Mouse (Mus musculus): ENCODE measurements around the gene Ang4. TPM values are rescaled to one million over a fixed set of nuclear protein-coding genes. Genes with fewer than 3 reads are reported as not detected.

Ang4 gene
- polyA plus RNA-seq, 1 experiment from 2014 or later = not detected

- no peak overlapping the region for H3K4me2 ChIP-seq (replicated peaks; ENCODE audit: low read depth, low read length)
- no peaks in the 10 kb centered on the region for H3K4me1 ChIP-seq (ENCODE audit: control insufficient read depth, insufficient read depth, low read length)
- H3K9me3 ChIP-seq (ENCODE audit: control insufficient read depth, low read depth, low read length) = no peaks in the 10 kb centered on the region
- H3K36me3 ChIP-seq (ENCODE audit: control insufficient read depth, insufficient read depth, low read length) = no peaks in the 10 kb centered on the region
- H3K9ac ChIP-seq (replicated peaks; ENCODE audit: low read depth, low read length) = no peak overlapping the region
- no peak overlapping the region for H3K4me3 ChIP-seq (ENCODE audit: low read depth, low read length)
- H3K27ac ChIP-seq (ENCODE audit: low read length) = no peak overlapping the region
- ATAC-seq (ENCODE audit: insufficient number of reproducible peaks, insufficient read depth, low FRiP score, low read depth) = no peak
- WGBS = 63% methylated on average over 2 of the region's 2 CpGs
- H3K27me3 ChIP-seq (ENCODE audit: control insufficient read depth, insufficient read depth, low read length) = no peaks in the 10 kb centered on the region
These were observed 17.4 kb downstream of the Ang4 start for GRCm38 (mm10) chr14:51755944-51756343.

- Histone ChIP-seq H3K4me1 (ENCODE audit: control insufficient read depth, insufficient read depth, low read length) (0 out of 2 replicates have a peak, but pooled peaks cover 3% of the 10 kb centered on the region), H3K27me3 (ENCODE audit: control insufficient read depth, insufficient read depth, low read length) (peaks cover 25% of the 10 kb centered on the region), H3K36me3 (ENCODE audit: control insufficient read depth, insufficient read depth, low read length) (no peaks in the 10 kb centered on the region), H3K9ac (replicated peaks; ENCODE audit: low read depth, low read length) (no peak overlapping the region; the same call in 1 of the 2 replicates), H3K4me2 (replicated peaks; ENCODE audit: low read depth, low read length) (peak overlapping the region; percentile 77), H3K4me3 (ENCODE audit: low read depth, low read length) (peak overlapping the region; percentile 36), H3K9me3 (ENCODE audit: control insufficient read depth, low read depth, low read length) (no peaks in the 10 kb centered on the region), H3K27ac (ENCODE audit: low read length) (no peak overlapping the region)
- WGBS = under 1% methylated on average over 42 of the region's 42 CpGs
- ATAC-seq (ENCODE audit: insufficient number of reproducible peaks, insufficient read depth, low FRiP score, low read depth) = peak; percentile 65; the same call in 1 of the 2 replicates
These were observed 32.8 kb downstream of the Ang4 start for GRCm38 (mm10) chr14:51740347-51741170.

GRCm38 (mm10) chr14:51739150-51739993 lies 34.0 kb downstream of the Ang4 start:
- ATAC-seq (ENCODE audit: insufficient number of reproducible peaks, insufficient read depth, low FRiP score, low read depth) = 0 out of 2 replicates have a peak, but pooled peaks have one; percentile 28
- WGBS = 2% methylated on average over 24 of the region's 24 CpGs
- Histone ChIP-seq H3K9ac (replicated peaks; ENCODE audit: low read depth, low read length) (no peak overlapping the region), H3K36me3 (ENCODE audit: control insufficient read depth, insufficient read depth, low read length) (no peaks in the 10 kb centered on the region), H3K4me2 (replicated peaks; ENCODE audit: low read depth, low read length) (peak overlapping the region; percentile 77), H3K4me1 (ENCODE audit: control insufficient read depth, insufficient read depth, low read length) (0 out of 2 replicates have a peak, but pooled peaks cover 3% of the 10 kb centered on the region), H3K9me3 (ENCODE audit: control insufficient read depth, low read depth, low read length) (no peaks in the 10 kb centered on the region), H3K27me3 (ENCODE audit: control insufficient read depth, insufficient read depth, low read length) (peaks cover 25% of the 10 kb centered on the region), H3K4me3 (ENCODE audit: low read depth, low read length) (peak overlapping the region; percentile 9; the same call in 1 of the 2 replicates), H3K27ac (ENCODE audit: low read length) (no peak overlapping the region)

- ATAC-seq (ENCODE audit: insufficient number of reproducible peaks, insufficient read depth, low FRiP score, low read depth) = no peak
- Histone ChIP-seq H3K36me3 (ENCODE audit: control insufficient read depth, insufficient read depth, low read length) (no peaks in the 10 kb centered on the region), H3K4me1 (ENCODE audit: control insufficient read depth, insufficient read depth, low read length) (0 out of 2 replicates have a peak, but pooled peaks cover 3% of the 10 kb centered on the region), H3K9me3 (ENCODE audit: control insufficient read depth, low read depth, low read length) (no peaks in the 10 kb centered on the region), H3K27me3 (ENCODE audit: control insufficient read depth, insufficient read depth, low read length) (peaks cover 25% of the 10 kb centered on the region), H3K4me3 (ENCODE audit: low read depth, low read length) (peak overlapping the region; percentile 9; the same call in 1 of the 2 replicates), H3K4me2 (replicated peaks; ENCODE audit: low read depth, low read length) (peak overlapping the region; percentile 35), H3K27ac (ENCODE audit: low read length) (no peak overlapping the region), H3K9ac (replicated peaks; ENCODE audit: low read depth, low read length) (no peak overlapping the region)
- WGBS = 4% methylated on average over 29 of the region's 29 CpGs
These were observed 34.8 kb downstream of the Ang4 start for GRCm38 (mm10) chr14:51738411-51739149.

GRCm38 (mm10) chr14:51737967-51738366 lies 35.4 kb downstream of the Ang4 start:
- ATAC-seq (ENCODE audit: insufficient number of reproducible peaks, insufficient read depth, low FRiP score, low read depth) = no peak
- no peak overlapping the region for H3K4me3 ChIP-seq (ENCODE audit: low read depth, low read length)
- H3K9ac ChIP-seq (replicated peaks; ENCODE audit: low read depth, low read length) = no peak overlapping the region
- no peak overlapping the region for H3K27ac ChIP-seq (ENCODE audit: low read length)
- 0 out of 2 replicates have a peak, but pooled peaks cover 3% of the 10 kb centered on the region for H3K4me1 ChIP-seq (ENCODE audit: control insufficient read depth, insufficient read depth, low read length)
- WGBS = 16% methylated on average over 12 of the region's 12 CpGs
- no peaks in the 10 kb centered on the region for H3K9me3 ChIP-seq (ENCODE audit: control insufficient read depth, low read depth, low read length)
- no peaks in the 10 kb centered on the region for H3K36me3 ChIP-seq (ENCODE audit: control insufficient read depth, insufficient read depth, low read length)
- peaks cover 25% of the 10 kb centered on the region for H3K27me3 ChIP-seq (ENCODE audit: control insufficient read depth, insufficient read depth, low read length)
- no peak overlapping the region for H3K4me2 ChIP-seq (replicated peaks; ENCODE audit: low read depth, low read length)

- Histone ChIP-seq H3K9me3 (ENCODE audit: control insufficient read depth, low read depth, low read length) (no peaks in the 10 kb centered on the region), H3K4me2 (replicated peaks; ENCODE audit: low read depth, low read length) (no peak within 1 kb of the TSS), H3K4me1 (ENCODE audit: control insufficient read depth, insufficient read depth, low read length) (no peaks in the 10 kb centered on the region), H3K36me3 (ENCODE audit: control insufficient read depth, insufficient read depth, low read length) (no peaks in the 10 kb centered on the region), H3K27ac (ENCODE audit: low read length) (no peak within 1 kb of the TSS), H3K27me3 (ENCODE audit: control insufficient read depth, insufficient read depth, low read length) (no peaks in the 10 kb centered on the region), H3K4me3 (ENCODE audit: low read depth, low read length) (no peak within 1 kb of the TSS), H3K9ac (replicated peaks; ENCODE audit: low read depth, low read length) (no peak within 1 kb of the TSS)
- WGBS = 50% methylated on average over 1 of the region's 1 CpGs
- ATAC-seq (ENCODE audit: insufficient number of reproducible peaks, insufficient read depth, low FRiP score, low read depth) = no peak
These were observed 56.3 kb downstream of the Ang4 start, which contains the start of gene Gm5800 for GRCm38 (mm10) chr14:51717083-51717482. Gene Gm5800 (minus strand): TSS chr14:51717183.
